In the genomic region with DNA sequence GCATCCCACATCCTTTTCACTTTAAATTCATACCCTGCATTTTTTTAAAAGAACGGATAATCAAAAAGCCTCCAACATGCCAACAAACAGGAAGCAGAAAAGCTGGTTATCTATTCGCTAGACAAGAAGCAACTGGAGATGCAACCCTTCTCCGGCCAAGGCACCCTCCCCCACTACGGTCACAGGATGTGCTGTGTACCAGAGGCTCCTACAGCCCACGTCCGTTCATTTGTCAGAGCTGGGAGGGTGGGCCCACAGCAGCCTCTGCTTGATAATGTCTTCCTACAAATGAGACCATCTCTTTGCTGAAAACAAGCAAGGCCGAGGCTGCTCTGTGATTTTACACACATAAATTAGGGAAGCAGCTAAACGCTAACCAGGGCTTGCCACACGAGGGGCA, we compare ENCODE assay signal across 8 mouse cellular contexts.
DNase-seq lines count a peak whose midpoint lies in the region; ATAC-seq lines count a peak whose summit lies in the region.

No protein-coding gene starts in this region.

- H3K27me3 ChIP-seq in heart, embryonic 11.5 days (ENCODE audit: control insufficient read depth, insufficient read depth, low read length), result no peaks in the 10 kb centered on the region

- peaks cover 13% of the 10 kb centered on the region for H3K4me1 ChIP-seq in heart, embryonic 11.5 days (ENCODE audit: control insufficient read depth, insufficient read depth, low read length)

- no peaks in the 10 kb centered on the region for H3K36me3 ChIP-seq in heart, embryonic 11.5 days (ENCODE audit: control insufficient read depth, insufficient read depth, low read length)

- 24% methylated on average over 9 of the region's 9 CpGs for WGBS in heart, embryonic 11.5 days (ENCODE audit: insufficient replicate concordance)

- peak; percentile 19 for DNase-seq in spleen, postnatal 36 days (ENCODE audit: low spot score in 2 of 2)
- DNase-seq in spleen, postnatal 4 days (ENCODE audit: low spot score in 2 of 2), result no peak
- DNase-seq in kidney, postnatal 10 days, result peak; percentile 73
- DNase-seq in cerebellum, adult 9-10 months, result no peak
- no peak for DNase-seq in right cerebral cortex, adult 2 months (ENCODE audit: low spot score in 2 of 2)
- DNase-seq in cerebellum, adult 9-11 months, result no peak

- 0 out of 2 replicates have a peak overlapping the region, but pooled peaks have one; percentile 3 for H3K27ac ChIP-seq in heart, embryonic 11.5 days (ENCODE audit: low read depth, low read length)

- no peaks in the 10 kb centered on the region for H3K9me3 ChIP-seq in heart, embryonic 11.5 days (replicated peaks; ENCODE audit: control insufficient read depth, low read length)

- ATAC-seq in heart, embryonic 11.5 days (replicated peaks; ENCODE audit: insufficient number of reproducible peaks, low FRiP score, low TSS enrichment), result no peak; the same call in 1 of the 2 replicates
- ATAC-seq in megakaryocyte-erythroid progenitor cell, adult 5-6 weeks (replicated peaks; ENCODE audit: low FRiP score, low TSS enrichment, poor library complexity, severe bottlenecking), result peak; percentile 62

- H3K9ac ChIP-seq in heart, embryonic 11.5 days (ENCODE audit: low read depth, low read length), result no peak overlapping the region

- no peak overlapping the region for H3K4me3 ChIP-seq in heart, embryonic 11.5 days (ENCODE audit: low read depth, low read length)

- H3K4me2 ChIP-seq in heart, embryonic 11.5 days, result 0 out of 2 replicates have a peak overlapping the region, but pooled peaks have one; percentile 20

Comparison
In these comparisons a context has a peak if more than half of its experiments do, and no peak if none do; other contexts are left out.
1. DNase-seq: peak in spleen, postnatal 36 days (2 of 2) and kidney, postnatal 10 days (single experiment); none in spleen, postnatal 4 days (0 of 2), cerebellum, adult 9-10 months (single experiment), right cerebral cortex, adult 2 months (0 of 2) and cerebellum, adult 9-11 months (single experiment).